Mouse (Mus musculus) gonadal fat pad, adult 2 months (tissue): ENCODE results near the gene Sult1c2. TPM values are rescaled to one million over a fixed set of nuclear protein-coding genes. Genes with fewer than 3 reads are reported as not detected.
"Not testable (repeated sequence)": the region's sequence is repeated elsewhere in the genome, so short reads cannot be mapped to it uniquely, and the experiment has no call there.

Experiments used
- DNase-seq: peaks from one replicate; pipeline ENCODE4 v3.0.0-alpha.2; 2012; ENCODE audit warnings: low read depth
- polyA plus RNA-seq: library from polyadenylated mRNA; depleted of rRNA; stranded (reverse); fragments of >200 nt; gene quantifications from 2 replicates; pipeline ENCODE4 v1.2.3, GENCODE M21; 2012; rRNA removed

Sult1c2 gene
- polyA plus RNA-seq: 3.1 and 3.4 TPM in 2 replicates

DNA sequence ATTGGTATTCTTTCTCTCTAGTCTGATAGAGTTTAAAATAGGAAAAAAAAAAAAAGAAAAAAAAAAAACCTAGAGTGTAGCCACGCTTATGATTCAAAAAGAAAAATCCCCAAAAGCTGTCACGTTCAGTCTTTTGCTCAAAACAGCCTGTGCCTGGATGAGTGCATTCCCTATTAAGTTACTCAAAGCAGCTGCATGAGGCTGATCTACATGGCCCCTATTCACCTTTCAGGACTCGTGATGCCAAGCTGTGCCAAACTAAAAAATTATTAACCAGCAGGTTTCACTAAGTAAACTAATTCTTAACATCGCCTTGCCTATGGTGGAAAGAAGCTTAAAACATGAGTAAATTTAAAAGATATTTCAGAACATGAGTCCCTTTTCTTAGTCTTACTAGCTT is at the start of gene Sult1c2:
Sult1c2 (minus strand) TSS at position 134 of the 400 bp plus-strand sequence.
- DNase-seq: no peak

GRCm38 (mm10) chr17:53879006-53879675 is 33.0 kb upstream of the Sult1c2 start:
- not testable (repeated sequence) for DNase-seq

DNA sequence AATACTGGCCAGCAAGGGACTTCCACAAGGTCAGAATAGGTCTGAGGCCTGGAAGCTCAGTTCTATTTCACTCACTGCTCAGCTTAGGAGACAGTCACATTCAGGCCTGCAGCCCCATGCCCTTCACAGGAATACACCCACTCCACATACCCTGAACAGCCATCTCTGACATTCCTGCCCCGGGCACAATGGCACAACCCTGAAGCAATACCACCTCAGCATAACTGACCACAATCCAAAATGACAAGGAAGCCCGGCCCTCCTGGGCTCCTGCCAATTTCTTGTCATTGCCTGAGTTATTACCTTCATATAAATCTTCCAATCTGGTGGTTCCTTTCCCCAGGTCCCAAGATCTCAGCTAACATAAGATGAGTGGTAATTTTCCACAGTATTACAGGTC is 28.3 kb upstream of the Sult1c2 start:
- DNase-seq: no peak

DNA sequence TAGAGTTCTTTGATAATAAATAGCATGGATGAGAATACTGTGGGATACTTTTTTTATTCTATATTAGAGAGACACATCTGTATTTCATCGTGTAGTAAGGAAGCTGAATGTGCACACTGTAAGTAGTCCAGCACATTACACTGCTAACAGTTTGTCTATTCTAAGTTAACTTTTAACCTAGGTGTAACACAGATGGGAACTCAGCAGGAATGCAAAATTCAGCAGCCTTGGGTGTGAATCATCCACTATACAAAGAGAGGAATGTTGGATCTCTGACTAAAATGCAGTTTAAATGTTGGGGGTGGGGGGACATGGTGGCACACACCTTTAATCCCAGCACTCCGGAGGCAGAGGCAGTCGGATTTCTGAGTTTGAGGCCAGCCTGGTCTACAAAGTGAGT is 26.1 kb upstream of the Sult1c2 start:
- DNase-seq: no peak

DNA sequence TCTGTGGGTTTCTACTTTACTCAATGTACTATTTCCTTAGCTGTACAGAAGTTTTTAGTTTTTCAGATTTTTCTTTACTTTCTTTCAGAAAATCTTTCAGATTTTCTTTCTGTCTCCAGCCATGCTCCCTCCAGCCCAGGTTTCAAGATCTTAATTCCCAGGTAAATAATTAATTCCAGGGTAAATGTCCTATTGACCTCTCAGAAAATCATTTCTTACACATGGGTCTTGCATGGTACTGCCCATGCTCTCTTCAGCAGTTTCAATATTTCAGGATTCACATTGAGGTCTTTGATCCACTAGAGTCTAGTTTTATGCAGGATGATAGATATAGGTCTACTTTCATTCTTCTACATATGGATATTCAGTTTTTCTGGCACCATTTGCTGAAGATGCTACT is 23.8 kb upstream of the Sult1c2 start:
- no peak for DNase-seq

- DNase-seq: no peak
These were observed 19.3 kb upstream of the Sult1c2 start for GRCm38 (mm10) chr17:53865260-53865955.

DNA sequence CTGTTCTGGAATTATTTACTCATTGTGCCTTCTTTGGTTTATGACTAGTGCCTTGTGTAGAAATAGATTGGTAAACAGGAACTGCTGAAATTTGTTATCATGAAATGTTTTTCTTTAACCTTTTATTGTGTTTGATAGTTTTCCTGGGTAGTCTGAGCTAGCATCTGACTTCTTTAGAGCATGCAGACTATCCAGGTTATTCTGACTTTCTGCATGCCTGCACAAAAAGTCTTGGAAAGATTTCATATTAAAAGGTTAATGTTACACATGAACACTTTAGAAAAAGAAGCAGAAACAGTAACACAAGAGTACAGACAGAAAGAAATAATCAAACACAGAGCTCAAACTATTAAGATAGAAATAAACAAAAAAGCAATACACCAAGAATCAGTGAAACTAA is 14.4 kb upstream of the Sult1c2 start:
- no peak for DNase-seq

DNA sequence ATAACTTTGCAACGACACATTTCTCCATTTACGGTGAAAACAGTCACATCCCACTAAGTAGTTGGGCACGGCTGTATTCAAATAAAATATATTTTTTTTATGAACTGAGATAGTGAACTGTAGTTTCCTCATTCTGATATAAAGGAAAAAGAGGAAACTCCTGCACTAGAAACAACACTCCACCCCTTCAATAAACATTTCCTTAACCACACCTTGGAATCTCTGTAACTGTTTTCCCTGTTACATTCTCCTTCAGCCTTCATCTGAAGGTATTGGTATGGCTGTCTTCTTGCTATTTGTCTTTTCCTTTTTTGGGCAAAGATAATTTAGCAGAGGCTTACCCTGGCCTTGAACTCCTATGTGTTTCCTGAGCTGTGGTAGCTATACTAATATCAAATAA is 8.9 kb upstream of the Sult1c2 start:
- no peak for DNase-seq

- no peak for DNase-seq
These were observed 343 bp downstream of the Sult1c2 start for GRCm38 (mm10) chr17:53845796-53846195.

DNA sequence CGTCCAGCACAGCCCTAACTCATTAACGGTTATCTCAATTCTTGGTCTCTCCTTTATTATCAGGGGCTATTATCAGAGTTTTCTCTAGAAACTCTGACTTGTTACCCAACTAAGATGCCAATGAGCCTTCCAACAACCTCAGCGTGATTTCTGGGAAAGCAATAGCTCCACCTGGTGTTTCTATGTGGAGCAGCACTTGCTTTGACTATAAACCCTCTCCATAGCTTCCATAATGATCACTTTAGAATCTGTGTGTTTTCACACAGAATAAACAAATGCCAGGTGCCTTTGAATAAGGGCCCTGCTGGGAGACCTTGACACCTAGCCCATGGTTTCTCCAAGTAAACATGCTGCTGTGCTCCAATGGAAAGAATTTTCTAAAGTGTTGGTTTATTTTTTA is 12.8 kb downstream of the Sult1c2 start:
- no peak for DNase-seq

DNA sequence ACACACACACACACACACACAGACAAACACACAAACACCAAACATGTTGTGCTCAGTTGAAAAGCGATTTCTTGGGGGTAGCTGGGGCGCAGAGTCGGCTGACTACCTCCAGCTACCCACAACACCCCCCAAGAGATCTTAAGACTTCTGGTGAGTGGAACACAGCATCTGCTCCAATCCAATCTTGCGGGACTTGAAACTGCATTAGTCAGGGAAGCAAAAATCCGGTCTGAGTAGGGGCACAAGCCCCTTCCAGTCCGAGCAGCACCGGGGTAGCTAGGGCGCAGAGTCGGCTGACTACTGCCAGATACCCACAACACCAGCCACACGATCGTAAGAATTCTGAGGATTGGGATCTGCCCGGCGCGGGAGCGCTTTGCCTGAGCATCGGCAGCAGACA is 42.2 kb downstream of the Sult1c2 start:
- not testable (repeated sequence) for DNase-seq

DNA sequence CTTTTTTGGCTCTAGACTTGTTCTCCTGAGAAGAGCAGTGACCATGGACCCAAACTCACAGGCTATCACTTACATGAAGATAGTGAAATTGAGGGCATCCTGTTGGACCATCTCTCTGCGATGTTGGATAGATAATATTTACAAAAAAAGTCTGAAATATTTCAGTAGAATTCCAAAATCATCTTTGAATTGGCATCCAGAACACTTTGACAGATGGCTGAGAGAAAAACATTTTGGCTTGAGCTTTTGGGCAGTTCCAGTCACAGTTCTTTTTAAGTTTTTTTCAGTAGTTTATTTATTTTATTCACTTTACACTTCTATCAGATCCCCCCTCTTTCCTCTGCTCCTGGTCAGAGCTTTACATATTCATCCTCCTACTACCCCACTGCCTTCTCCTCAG is 62.8 kb downstream of the Sult1c2 start:
- DNase-seq: no peak

Other genes with a start within 250 kb of the Sult1c2 start
- gene Sgo1, start 157.0 kb downstream of the Sult1c2 start, polyA plus RNA-seq: 0.16 and 0.19 TPM in 2 replicates
- gene Sult1c1, start 144.3 kb upstream of the Sult1c2 start, polyA plus RNA-seq: not detected in 2 replicates